Mouse (Mus musculus) adrenal gland, adult 18-20 months (tissue): ENCODE data around the gene Stfa3. TPM values are rescaled to one million over a fixed set of nuclear protein-coding genes. Genes with fewer than 3 reads are reported as not detected.

ENCODE experiments used
- total RNA-seq, 2 experiments: library from RNA; stranded (reverse); gene quantifications; 1 replicate in 1 of 2; 2 replicates in 1 of 2; pipeline ENCODE4 v1.2.3; 2021

Gene Stfa3
- total RNA-seq, 2 experiments from 2014 or later = not detected

Other genes with a start within 250 kb of the Stfa3 start
- not detected for gene Gm5416, start 245.0 kb downstream of the Stfa3 start, total RNA-seq
- 1 to 10 TPM in 1 of 2 experiments, not detected in 1; 8.4 TPM for gene 2010005H15Rik, start 233.9 kb downstream of the Stfa3 start, total RNA-seq
- not detected for gene Stfa1, start 178.4 kb downstream of the Stfa3 start, total RNA-seq
- not detected for gene BC117090, start 121.1 kb downstream of the Stfa3 start, total RNA-seq
- not detected for gene BC100530, start 87.6 kb downstream of the Stfa3 start, total RNA-seq
- not detected for gene Stfa2, start 46.9 kb downstream of the Stfa3 start, total RNA-seq
- not detected for gene Casr, start 106.7 kb upstream of the Stfa3 start, total RNA-seq
- gene Cd86, start 210.7 kb upstream of the Stfa3 start, total RNA-seq = 1 to 10 TPM; 1.2 to 3.5 TPM
- not detected for gene Ildr1, start 238.6 kb upstream of the Stfa3 start, total RNA-seq